Mouse (Mus musculus) liver, embryonic 14.5 days (tissue): Measurements from ENCODE around the gene Iqcf4. TPM values are rescaled to one million over a fixed set of nuclear protein-coding genes. Genes with fewer than 3 reads are reported as not detected.

ENCODE experiments used
- ATAC-seq: fragments of 200-750 bp; cut with Nextera tagmentation; 2 replicates; pipeline ENCODE4 v1.8.0; 2017; ENCODE audit warnings: moderate number of reproducible peaks, mild to moderate bottlenecking, moderate library complexity; ENCODE audit not compliant: insufficient read depth
- DNase-seq, 3 experiments: peaks; one replicate each; pipeline ENCODE4 v3.0.0-alpha.2; 2012 to 2013; ENCODE audit warnings: low read depth in 3 of 3, low spot score in 3 of 3
- H3K27ac ChIP-seq: fragments of 300-500 bp; sonication (generic); 2 replicates; pipeline ENCODE4 v1.5.1; 2014; ENCODE audit warnings: moderate library complexity, mild to moderate bottlenecking, control low read depth, inconsistent platforms
- H3K27me3 ChIP-seq: fragments of 300-500 bp; sonication (generic); 2 replicates; pipeline ENCODE4 v1.6.1; 2014; ENCODE audit warnings: mild to moderate bottlenecking, low read length, moderate library complexity; ENCODE audit not compliant: control insufficient read depth, insufficient read depth
- H3K36me3 ChIP-seq: fragments of 300-500 bp; sonication (generic); replicated peaks from 2 replicates; pipeline ENCODE4 v1.6.1; 2014; ENCODE audit warnings: low read depth; ENCODE audit not compliant: control insufficient read depth, insufficient read depth
- H3K4me1 ChIP-seq, 2 experiments: fragments of 200-500 bp in 1 of 2; fragments of 300-500 bp in 1 of 2; sonication (generic) in 1 of 2; replicated peaks; 2 replicates each; pipeline ENCODE4 v1.6.1; 2012 to 2014; ENCODE audit warnings: antibody characterized with exemption in 1 of 2, inconsistent platforms in 1 of 2, low read length in 1 of 2; ENCODE audit not compliant: control insufficient read depth in 2 of 2, insufficient read depth in 2 of 2
- H3K4me2 ChIP-seq: fragments of 300-500 bp; sonication (generic); 2 replicates; pipeline ENCODE4 v1.6.1; 2014; ENCODE audit warnings: low read depth, mild to moderate bottlenecking, control low read depth, moderate library complexity
- H3K4me3 ChIP-seq, 2 experiments: fragments of 200-500 bp in 1 of 2; fragments of 300-500 bp in 1 of 2; sonication (generic) in 1 of 2; 2 replicates each; pipeline ENCODE4 v1.5.1; 2012 to 2014; ENCODE audit warnings: low read depth in 2 of 2, low read length in 2 of 2, mild to moderate bottlenecking in 2 of 2, control low read depth in 1 of 2, inconsistent platforms in 1 of 2, moderate library complexity in 1 of 2; ENCODE audit not compliant: insufficient read depth in 1 of 2
- H3K9ac ChIP-seq: fragments of 300-500 bp; sonication (generic); replicated peaks from 2 replicates; pipeline ENCODE4 v1.6.1; 2014; ENCODE audit warnings: mild to moderate bottlenecking, control low read depth, moderate library complexity
- H3K9me3 ChIP-seq: fragments of 300-500 bp; sonication (generic); 2 replicates; pipeline ENCODE4 v1.6.1; 2016; ENCODE audit warnings: low read length, mixed read lengths; ENCODE audit not compliant: control insufficient read depth
- CTCF ChIP-seq: IDR thresholded peaks from 2 replicates; pipeline ENCODE4 v1.5.1; 2016; ENCODE audit warnings: antibody characterized with exemption, low read depth, control low read depth
- EP300 ChIP-seq: IDR thresholded peaks from 2 replicates; pipeline ENCODE4 v1.6.1; 2016; ENCODE audit warnings: antibody characterized with exemption, low read depth
- WGBS: fragments of 180-500 bp; shearing (Covaris S2); extraction: QIAGEN DNeasy Blood & Tissue Kit; methylation state at CpG from one replicate; pipeline ENCODE4 v1.1.7; 2014; ENCODE audit not compliant: insufficient replicate concordance; 5-methylcytosine and 5-hydroxymethylcytosine counted together
- polyA plus RNA-seq, 2 experiments: library from polyadenylated mRNA; depleted of rRNA in 1 of 2; stranded (reverse) in 1 of 2; unstranded in 1 of 2; fragments of >200 nt; fragmentation: Nextera tagmentation in 1 of 2; extraction: Ambion mirVana in 1 of 2; gene quantifications; 2 replicates each; pipeline versions ENCODE4 v1.2.1 to v1.2.3; 2012 to 2014

The Iqcf4 gene
- polyA plus RNA-seq, 2 experiments: not detected

DNA sequence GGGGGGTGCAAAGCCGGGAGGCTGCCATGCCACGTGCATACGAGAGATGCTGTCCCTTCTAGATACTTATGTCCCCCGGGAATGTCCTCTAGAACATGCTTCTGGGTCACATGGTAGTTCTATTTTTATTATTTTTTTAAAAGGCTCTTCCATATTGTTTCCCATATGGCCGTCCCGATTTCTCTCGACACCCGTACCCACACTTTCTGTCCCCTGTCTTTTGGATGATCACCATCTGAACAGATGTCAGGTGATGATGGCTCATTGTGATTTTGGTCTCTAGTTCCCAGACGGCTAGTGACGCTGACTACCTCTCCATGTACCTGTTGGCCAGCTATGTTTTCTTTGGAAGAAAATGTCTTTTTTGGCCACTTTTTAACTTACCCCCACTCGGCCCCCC, 35.8 kb downstream of the Iqcf4 start:
- TF ChIP-seq CTCF (no peak), EP300 (no peak)
- no peak overlapping the region for H3K27ac ChIP-seq
- 79% methylated on average over 11 of the region's 11 CpGs for WGBS
- H3K4me3 ChIP-seq: no peak overlapping the region
- H3K4me1 ChIP-seq: no peaks in the 10 kb centered on the region
- H3K36me3 ChIP-seq: no peaks in the 10 kb centered on the region
- H3K4me2 ChIP-seq: no peak overlapping the region
- DNase-seq: no peak
- H3K9ac ChIP-seq: no peak overlapping the region
- H3K27me3 ChIP-seq: no peaks in the 10 kb centered on the region
- no peaks in the 10 kb centered on the region for H3K9me3 ChIP-seq
- no peak for ATAC-seq

DNA sequence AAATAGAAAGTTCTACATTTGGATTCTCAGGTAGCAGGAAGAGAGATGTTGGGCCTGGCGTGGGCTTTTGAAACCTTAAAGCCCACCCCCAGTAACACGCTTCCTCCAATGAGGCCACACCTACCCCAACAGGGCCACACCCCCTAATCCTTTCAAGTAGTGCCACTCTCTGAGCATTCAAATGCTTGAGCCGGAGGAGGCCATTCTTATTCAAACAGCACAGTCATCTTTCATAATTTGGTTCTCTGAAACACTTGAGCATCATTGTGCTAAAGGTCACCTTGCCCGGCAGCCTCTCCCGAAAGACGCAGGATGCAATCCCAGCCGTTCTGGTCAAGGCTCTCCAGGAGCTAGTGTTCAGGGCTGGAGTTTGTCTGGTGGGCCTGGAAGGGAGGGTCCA, 36.5 kb downstream of the Iqcf4 start:
- Histone ChIP-seq H3K27me3 (no peaks in the 10 kb centered on the region), H3K9me3 (no peaks in the 10 kb centered on the region), H3K4me3 (no peak overlapping the region), H3K4me1 (no peaks in the 10 kb centered on the region), H3K4me2 (no peak overlapping the region), H3K27ac (no peak overlapping the region), H3K9ac (no peak overlapping the region), H3K36me3 (no peaks in the 10 kb centered on the region)
- DNase-seq (no peak), ATAC-seq (no peak)
- WGBS: 77% methylated on average over 7 of the region's 7 CpGs
- TF ChIP-seq CTCF (no peak), EP300 (no peak)

DNA sequence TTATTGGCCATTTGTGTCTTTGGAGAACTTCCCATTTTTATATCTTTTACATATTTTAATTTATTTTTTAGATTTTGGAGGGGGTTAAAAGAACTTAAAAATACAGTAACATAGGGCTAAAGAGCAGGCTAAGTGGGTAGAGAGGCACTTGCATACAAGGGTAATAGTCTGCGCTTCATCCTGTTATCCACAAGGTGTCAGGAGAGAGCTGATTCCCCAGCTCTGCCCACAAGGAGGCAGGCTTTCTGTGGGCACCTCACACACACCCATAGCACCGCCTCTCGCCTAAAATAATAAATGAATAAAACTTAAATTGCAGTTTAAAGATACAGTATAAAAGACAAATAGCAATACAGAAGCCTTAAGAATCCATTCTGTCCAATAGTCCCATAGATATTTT, 39.0 kb downstream of the Iqcf4 start:
- DNase-seq: peak; percentile 5 to 22 (median 7)
- no peak for ATAC-seq
- Histone ChIP-seq H3K27ac (no peak overlapping the region), H3K4me2 (no peak overlapping the region), H3K36me3 (no peaks in the 10 kb centered on the region), H3K4me1 (no peaks in the 10 kb centered on the region), H3K9me3 (no peaks in the 10 kb centered on the region), H3K4me3 (no peak overlapping the region), H3K27me3 (no peaks in the 10 kb centered on the region), H3K9ac (no peak overlapping the region)
- peak; percentile 91 for TF ChIP-seq CTCF
- TF ChIP-seq EP300: no peak
- 13% methylated on average over 3 of the region's 3 CpGs for WGBS

DNA sequence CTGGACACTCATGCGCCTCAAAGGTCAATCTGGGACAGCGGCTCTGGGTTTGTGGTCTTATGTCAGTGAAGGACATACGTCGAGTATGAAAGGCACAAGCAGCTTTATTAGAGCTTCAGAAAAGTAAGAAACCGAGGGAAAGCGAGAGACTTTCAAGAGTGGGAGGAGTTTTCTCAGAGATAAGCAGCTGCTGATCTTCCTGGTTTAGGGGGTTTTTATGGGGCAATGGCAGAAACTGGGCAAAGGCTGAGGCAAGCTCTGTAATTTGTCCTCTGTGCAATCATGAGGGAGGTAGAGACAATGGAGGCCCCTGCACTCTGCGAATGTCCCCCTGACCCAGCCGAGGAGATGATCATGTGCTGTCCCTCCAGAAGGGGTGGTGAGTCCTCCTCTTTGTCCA, 50.9 kb downstream of the Iqcf4 start:
- Histone ChIP-seq H3K9me3 (no peaks in the 10 kb centered on the region), H3K4me2 (no peak overlapping the region), H3K4me1 (peaks cover 0 to 6% of the 10 kb centered on the region in 2 experiments; a peak in 2 of 4 replicates), H3K36me3 (no peaks in the 10 kb centered on the region), H3K27me3 (no peaks in the 10 kb centered on the region), H3K27ac (no peak overlapping the region), H3K4me3 (no peak overlapping the region), H3K9ac (no peak overlapping the region)
- peak in 1 of 3 experiments; percentile 9 for DNase-seq
- TF ChIP-seq CTCF (no peak), EP300 (no peak)
- ATAC-seq: no peak
- WGBS: 51% methylated on average over 8 of the region's 8 CpGs

DNA sequence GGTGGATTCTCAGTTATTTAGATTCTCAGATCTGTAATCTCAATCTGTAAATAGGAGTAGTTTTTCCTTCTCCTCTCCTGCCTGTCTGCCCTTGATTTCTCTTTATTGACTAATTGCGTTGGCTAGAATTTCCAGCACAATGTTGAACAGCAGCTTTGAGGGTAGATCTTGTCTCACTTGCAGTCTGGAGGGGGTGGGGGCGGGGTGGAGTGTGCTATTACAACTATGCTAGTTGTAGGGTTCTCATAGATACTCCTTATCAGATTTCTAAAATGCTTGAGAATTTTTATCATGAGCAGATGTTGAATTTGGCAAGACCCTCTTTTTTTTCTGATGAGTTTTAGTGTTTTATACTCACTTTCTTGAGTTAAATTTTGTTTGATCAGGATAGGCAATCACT, 51.4 kb downstream of the Iqcf4 start:
- WGBS: 40% methylated on average over 2 of the region's 2 CpGs
- H3K9me3 ChIP-seq: no peaks in the 10 kb centered on the region
- no peak overlapping the region for H3K9ac ChIP-seq
- no peak for TF ChIP-seq EP300
- TF ChIP-seq CTCF: no peak
- H3K4me2 ChIP-seq: no peak overlapping the region
- ATAC-seq: no peak
- H3K4me1 ChIP-seq: peaks cover 0 to 5% of the 10 kb centered on the region in 2 experiments; a peak in 2 of 4 replicates
- no peaks in the 10 kb centered on the region for H3K27me3 ChIP-seq
- DNase-seq: no peak
- H3K27ac ChIP-seq: no peak overlapping the region
- no peak overlapping the region for H3K4me3 ChIP-seq
- H3K36me3 ChIP-seq: no peaks in the 10 kb centered on the region

Other genes starting within 250 kb of the Iqcf4 start
- gene Dusp7, start 202.4 kb downstream of the Iqcf4 start, polyA plus RNA-seq (2012; rRNA removed): 8.2 and 10.0 TPM in 2 replicates
- gene Dusp7, start 202.4 kb downstream of the Iqcf4 start, polyA plus RNA-seq (2014; fragmentation: Nextera tagmentation; extraction: Ambion mirVana): 4.4 and 4.5 TPM in 2 replicates
- gene Rpl29, start 141.5 kb downstream of the Iqcf4 start, polyA plus RNA-seq (2012; rRNA removed): 718 and 743 TPM in 2 replicates
- gene Rpl29, start 141.5 kb downstream of the Iqcf4 start, polyA plus RNA-seq (2014; fragmentation: Nextera tagmentation; extraction: Ambion mirVana): 713 and 720 TPM in 2 replicates
- gene Acy1, start 132.7 kb downstream of the Iqcf4 start, polyA plus RNA-seq (2012; rRNA removed): 13.6 and 19.5 TPM in 2 replicates
- gene Acy1, start 132.7 kb downstream of the Iqcf4 start, polyA plus RNA-seq (2014; fragmentation: Nextera tagmentation; extraction: Ambion mirVana): 26.7 and 26.8 TPM in 2 replicates
- gene Abhd14b, start 123.5 kb downstream of the Iqcf4 start, polyA plus RNA-seq (2012; rRNA removed): 17.3 and 23.7 TPM in 2 replicates
- 24.9 and 25.2 TPM in 2 replicates for gene Abhd14b, start 123.5 kb downstream of the Iqcf4 start, polyA plus RNA-seq (2014; fragmentation: Nextera tagmentation; extraction: Ambion mirVana)
- gene Abhd14a, start 123.3 kb downstream of the Iqcf4 start, polyA plus RNA-seq (2012; rRNA removed): 14.4 and 16.4 TPM in 2 replicates
- 14.3 and 16.3 TPM in 2 replicates for gene Abhd14a, start 123.3 kb downstream of the Iqcf4 start, polyA plus RNA-seq (2014; fragmentation: Nextera tagmentation; extraction: Ambion mirVana)
- gene Pcbp4, start 117.7 kb downstream of the Iqcf4 start, polyA plus RNA-seq (2012; rRNA removed): 11.3 and 18.3 TPM in 2 replicates
- 5.6 and 5.7 TPM in 2 replicates for gene Pcbp4, start 117.7 kb downstream of the Iqcf4 start, polyA plus RNA-seq (2014; fragmentation: Nextera tagmentation; extraction: Ambion mirVana)
- not detected in 2 replicates for gene Gpr62, start 105.1 kb downstream of the Iqcf4 start, polyA plus RNA-seq (2012; rRNA removed)
- not detected in 2 replicates for gene Gpr62, start 105.1 kb downstream of the Iqcf4 start, polyA plus RNA-seq (2014; fragmentation: Nextera tagmentation; extraction: Ambion mirVana)
- gene Rrp9, start 95.0 kb downstream of the Iqcf4 start, polyA plus RNA-seq (2012; rRNA removed): 18.1 and 18.8 TPM in 2 replicates
- gene Rrp9, start 95.0 kb downstream of the Iqcf4 start, polyA plus RNA-seq (2014; fragmentation: Nextera tagmentation; extraction: Ambion mirVana): 22.1 and 25.1 TPM in 2 replicates
- 1.3 TPM in 2 replicates for gene Parp3, start 94.0 kb downstream of the Iqcf4 start, polyA plus RNA-seq (2012; rRNA removed)
- 0.77 and 0.91 TPM in 2 replicates for gene Parp3, start 94.0 kb downstream of the Iqcf4 start, polyA plus RNA-seq (2014; fragmentation: Nextera tagmentation; extraction: Ambion mirVana)
- gene Iqcf1, start 71.0 kb downstream of the Iqcf4 start, polyA plus RNA-seq (2012; rRNA removed): not detected in 2 replicates
- gene Iqcf1, start 71.0 kb downstream of the Iqcf4 start, polyA plus RNA-seq (2014; fragmentation: Nextera tagmentation; extraction: Ambion mirVana): not detected in 2 replicates
- gene Iqcf5, start 56.4 kb downstream of the Iqcf4 start, polyA plus RNA-seq (2012; rRNA removed): not detected in 2 replicates
- not detected in 2 replicates for gene Iqcf5, start 56.4 kb downstream of the Iqcf4 start, polyA plus RNA-seq (2014; fragmentation: Nextera tagmentation; extraction: Ambion mirVana)
- gene Iqcf3, start 9.4 kb downstream of the Iqcf4 start, polyA plus RNA-seq (2012; rRNA removed): not detected in 2 replicates
- gene Iqcf3, start 9.4 kb downstream of the Iqcf4 start, polyA plus RNA-seq (2014; fragmentation: Nextera tagmentation; extraction: Ambion mirVana): not detected in 2 replicates
- not detected in 2 replicates for gene Iqcf6, start 55.6 kb upstream of the Iqcf4 start, polyA plus RNA-seq (2012; rRNA removed)
- not detected in 2 replicates for gene Iqcf6, start 55.6 kb upstream of the Iqcf4 start, polyA plus RNA-seq (2014; fragmentation: Nextera tagmentation; extraction: Ambion mirVana)
- gene Grm2, start 85.1 kb upstream of the Iqcf4 start, polyA plus RNA-seq (2012; rRNA removed): 0.02 TPM in 1 of 2 replicates, not detected in the other
- gene Grm2, start 85.1 kb upstream of the Iqcf4 start, polyA plus RNA-seq (2014; fragmentation: Nextera tagmentation; extraction: Ambion mirVana): not detected in 2 replicates
- 9.4 and 11.3 TPM in 2 replicates for gene Tex264, start 114.9 kb upstream of the Iqcf4 start, polyA plus RNA-seq (2012; rRNA removed)
- 11.5 and 12.1 TPM in 2 replicates for gene Tex264, start 114.9 kb upstream of the Iqcf4 start, polyA plus RNA-seq (2014; fragmentation: Nextera tagmentation; extraction: Ambion mirVana)
- 2.4 and 3.7 TPM in 2 replicates for gene Rad54l2, start 218.2 kb upstream of the Iqcf4 start, polyA plus RNA-seq (2012; rRNA removed)
- gene Rad54l2, start 218.2 kb upstream of the Iqcf4 start, polyA plus RNA-seq (2014; fragmentation: Nextera tagmentation; extraction: Ambion mirVana): 0.96 and 1.3 TPM in 2 replicates